Mouse (Mus musculus) liver, postnatal 0 days (tissue): Measurements from ENCODE around the gene Plekhg3.

Source experiments
- CTCF ChIP-seq: sonication (generic); IDR thresholded peaks from 2 replicates; pipeline ENCODE4 v1.5.1; 2016; ENCODE audit warnings: antibody characterized with exemption, low read depth
- EP300 ChIP-seq: IDR thresholded peaks from 2 replicates; pipeline ENCODE4 v1.6.1; 2016; ENCODE audit warnings: antibody characterized with exemption, low read depth, mild to moderate bottlenecking

DNA sequence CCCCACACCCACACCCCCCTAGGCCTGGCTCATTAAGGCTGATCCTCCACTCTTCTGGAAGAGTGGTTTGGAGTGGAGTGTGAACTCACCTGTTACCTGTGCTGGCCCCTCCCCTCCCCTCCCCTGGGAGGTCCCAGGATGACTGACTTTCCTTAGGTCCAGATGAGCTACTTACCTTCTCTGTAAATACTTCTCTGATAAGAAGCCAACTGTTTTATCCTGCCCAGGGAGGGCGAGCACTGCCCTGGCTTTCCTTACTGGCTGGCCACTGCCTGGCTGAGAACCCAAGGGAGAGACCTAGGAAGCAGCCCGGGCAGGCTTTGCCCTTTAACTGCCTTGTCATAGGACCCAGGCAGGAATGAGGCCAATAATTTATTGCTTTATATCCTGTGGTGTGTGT, 47.8 kb downstream of the Plekhg3 start:
- TF ChIP-seq CTCF (no peak), EP300 (no peak)
